Mouse (Mus musculus) hindbrain, embryonic 11.5 days (tissue): ENCODE results near the gene Rgp1. TPM values are rescaled to one million over a fixed set of nuclear protein-coding genes. Genes with fewer than 3 reads are reported as not detected.

Experiments
- ATAC-seq: fragments of 200-750 bp; cut with Nextera tagmentation; 2 replicates; pipeline ENCODE4 v1.8.0; 2017; ENCODE audit warnings: mild to moderate bottlenecking, moderate TSS enrichment, moderate library complexity; ENCODE audit not compliant: low FRiP score
- DNase-seq: peaks from one replicate; pipeline ENCODE4 v3.0.0-alpha.2; 2015; ENCODE audit warnings: low spot score
- H3K27ac ChIP-seq: fragments of 300-500 bp; sonication (generic); 2 replicates; pipeline ENCODE4 v1.5.1; 2014; ENCODE audit warnings: mild to moderate bottlenecking, low read depth, low read length
- H3K27me3 ChIP-seq: fragments of 300-500 bp; sonication (generic); 2 replicates; pipeline ENCODE4 v1.6.1; 2014; ENCODE audit warnings: mild to moderate bottlenecking, low read length, moderate library complexity, mixed read lengths; ENCODE audit not compliant: control insufficient read depth, insufficient read depth
- H3K36me3 ChIP-seq: fragments of 300-500 bp; sonication (generic); 2 replicates; pipeline ENCODE4 v1.6.1; 2014; ENCODE audit warnings: mild to moderate bottlenecking, low read length, moderate library complexity, mixed read lengths; ENCODE audit not compliant: control insufficient read depth, insufficient read depth
- H3K4me1 ChIP-seq: fragments of 300-500 bp; sonication (generic); replicated peaks from 2 replicates; pipeline ENCODE4 v1.6.1; 2014; ENCODE audit warnings: low read length, mixed read lengths; ENCODE audit not compliant: control insufficient read depth, insufficient read depth
- H3K4me2 ChIP-seq: fragments of 300-500 bp; sonication (generic); replicated peaks from 2 replicates; pipeline ENCODE4 v1.6.1; 2014; ENCODE audit warnings: mild to moderate bottlenecking, low read depth, low read length
- H3K4me3 ChIP-seq: fragments of 300-500 bp; sonication (generic); 2 replicates; pipeline ENCODE4 v1.5.1; 2014; ENCODE audit warnings: low read depth, low read length
- H3K9ac ChIP-seq: fragments of 300-500 bp; sonication (generic); 2 replicates; pipeline ENCODE4 v1.6.1; 2014; ENCODE audit warnings: low read depth, low read length
- H3K9me3 ChIP-seq: fragments of 300-500 bp; sonication (generic); 2 replicates; pipeline ENCODE4 v1.6.1; 2016; ENCODE audit warnings: low read length; ENCODE audit not compliant: control insufficient read depth
- WGBS: fragments of 180-500 bp; shearing (Covaris S2); extraction: QIAGEN DNeasy Blood & Tissue Kit; methylation state at CpG from one replicate; pipeline ENCODE4 v1.1.7; 2014; 5-methylcytosine and 5-hydroxymethylcytosine counted together
- polyA plus RNA-seq: library from polyadenylated mRNA; unstranded; fragments of >200 nt; fragmentation: Nextera tagmentation; extraction: Ambion mirVana; gene quantifications from 2 replicates; pipeline ENCODE4 v1.2.1, GENCODE M21; 2014

Gene Rgp1
- 26.5 and 41.1 TPM in 2 replicates for polyA plus RNA-seq

DNA sequence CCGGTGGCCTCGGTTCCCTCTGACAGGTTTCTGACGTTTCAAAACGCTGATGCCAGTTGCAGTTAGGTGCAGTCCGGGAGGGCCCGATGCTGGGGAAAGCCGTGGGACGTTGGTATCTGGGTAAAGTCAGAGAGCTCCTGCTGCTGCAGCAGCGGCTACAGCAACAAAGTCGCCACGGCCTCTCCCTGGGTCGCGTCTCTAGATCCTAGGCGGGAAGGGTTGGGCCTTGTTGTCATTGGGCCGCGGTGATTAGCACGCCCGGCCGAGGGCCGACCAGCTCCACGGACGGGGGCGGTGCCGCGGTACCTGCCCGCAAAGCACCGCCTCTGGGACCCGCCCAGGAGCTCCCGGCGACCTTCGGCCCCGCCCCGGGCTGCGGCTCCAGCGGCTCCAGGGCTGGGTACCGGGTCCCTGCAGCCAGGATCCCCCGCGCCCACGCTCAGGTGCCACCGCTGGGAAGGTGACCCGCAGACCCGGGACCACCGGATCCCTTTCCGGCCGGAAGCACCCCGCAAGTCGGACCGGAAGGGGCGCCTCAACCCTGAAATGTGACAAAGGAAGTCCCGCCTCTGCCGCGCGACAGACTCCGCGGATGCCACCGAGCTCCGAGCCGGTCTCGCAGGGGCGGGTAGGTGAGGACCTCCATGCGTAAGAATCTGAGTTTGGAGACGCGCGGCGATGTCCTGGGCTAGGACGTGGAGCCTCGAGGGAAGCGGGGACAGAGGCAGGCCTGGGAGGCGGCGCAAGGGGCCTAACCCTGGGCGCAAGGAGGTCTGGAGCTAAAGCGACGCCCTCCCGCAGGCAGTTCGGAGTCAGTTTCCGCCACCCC lies at the start of gene Rgp1, which contains the start of gene Gba2:
Gene Rgp1, plus strand, starts transcription at position 340 of the 829 bp plus-strand sequence.
Gene Gba2, minus strand, starts transcription at position 498 of the 829 bp plus-strand sequence.
- Histone ChIP-seq H3K4me1 (peaks cover 10% of the 10 kb centered on the region; the same call in 1 of the 2 replicates), H3K9me3 (no peaks in the 10 kb centered on the region), H3K36me3 (0 out of 2 replicates have a peak, but pooled peaks cover 5% of the 10 kb centered on the region), H3K9ac (peak within 1 kb of the TSS; percentile 95), H3K27ac (peak within 1 kb of the TSS; percentile 70), H3K4me2 (peak within 1 kb of the TSS; percentile 76), H3K4me3 (peak within 1 kb of the TSS; percentile 86), H3K27me3 (no peaks in the 10 kb centered on the region)
- ATAC-seq = peak; percentile 90
- peak; percentile 84 for DNase-seq
- WGBS = under 1% methylated on average over 61 of the region's 76 CpGs

DNA sequence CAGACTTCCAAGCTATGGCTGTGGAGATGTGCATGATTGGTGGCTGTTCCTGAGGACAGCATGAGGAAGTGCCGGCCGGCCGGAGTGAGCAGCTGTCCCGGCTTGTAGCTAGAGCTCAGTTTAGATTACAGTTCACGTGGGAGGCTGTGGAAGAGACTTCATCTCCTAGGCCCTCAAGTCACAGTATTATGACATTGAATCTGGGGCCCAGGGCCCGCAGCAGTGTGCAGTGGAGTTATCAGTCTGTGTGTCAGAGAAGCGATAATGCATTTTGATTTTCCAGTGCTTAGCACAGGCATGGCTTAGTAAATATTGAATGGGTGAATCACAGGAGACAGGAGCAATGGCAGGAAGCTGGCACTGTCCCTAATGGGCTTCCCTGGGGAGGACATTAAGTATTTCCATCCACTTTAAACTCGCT lies 48.4 kb upstream of the Rgp1 start:
- H3K4me2 ChIP-seq = no peak overlapping the region
- ATAC-seq = no peak
- WGBS = 86% methylated on average over 8 of the region's 8 CpGs

DNA sequence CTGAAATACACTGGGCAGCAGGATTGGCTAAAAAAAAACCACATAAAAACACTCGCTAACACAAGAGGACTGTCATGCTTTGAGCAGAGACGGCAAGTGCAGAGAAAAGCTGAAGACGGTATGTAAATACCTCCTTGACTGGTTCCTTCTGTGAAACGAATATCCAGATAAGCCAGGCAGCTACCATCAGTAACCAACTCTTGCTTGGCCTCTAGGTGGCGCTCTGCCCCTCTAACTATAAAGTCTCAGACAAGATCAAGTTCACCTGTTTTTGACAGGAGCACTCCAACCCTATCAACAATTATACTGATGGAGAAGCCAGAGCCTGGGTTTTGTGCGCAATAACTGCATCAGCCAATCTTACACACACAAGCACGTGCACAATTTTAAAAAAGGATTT lies 47.9 kb upstream of the Rgp1 start:
- H3K4me2 ChIP-seq = no peak overlapping the region
- peaks cover 11% of the 10 kb centered on the region for H3K36me3 ChIP-seq
- WGBS = 31% methylated on average over 7 of the region's 7 CpGs

More for the DNA sequence above, 48.4 kb upstream of the Rgp1 start:
- Histone ChIP-seq H3K4me3 (no peak overlapping the region), H3K27me3 (peaks cover 7% of the 10 kb centered on the region), H3K36me3 (peaks cover 11% of the 10 kb centered on the region; the same call in 1 of the 2 replicates), H3K9ac (no peak overlapping the region), H3K4me1 (no peaks in the 10 kb centered on the region), H3K27ac (no peak overlapping the region), H3K9me3 (no peaks in the 10 kb centered on the region)
- DNase-seq = no peak

DNA sequence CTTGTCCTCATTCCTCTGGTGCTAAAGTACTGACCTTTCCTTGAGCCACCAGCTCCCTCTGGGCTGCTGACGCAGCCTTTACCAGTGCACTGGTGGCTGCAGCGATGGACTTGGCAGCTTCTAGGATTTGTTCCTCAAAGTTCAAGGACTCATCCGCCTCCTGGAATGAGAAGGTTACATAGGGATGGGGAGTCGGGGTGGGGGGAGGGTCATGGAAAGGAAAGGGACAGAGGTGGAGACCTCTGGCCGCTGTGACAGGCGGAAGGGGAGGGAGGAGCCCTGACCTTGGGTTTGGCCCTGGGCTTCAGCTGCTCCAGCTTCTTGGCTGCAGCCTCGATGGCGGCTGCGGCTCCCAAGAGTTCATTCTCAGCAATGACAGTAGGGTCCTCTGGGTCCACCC lies 45.2 kb upstream of the Rgp1 start:
- no peak for DNase-seq
- Histone ChIP-seq H3K27ac (no peak overlapping the region), H3K4me2 (no peak overlapping the region), H3K36me3 (peaks cover 25% of the 10 kb centered on the region), H3K9ac (no peak overlapping the region), H3K4me3 (no peak overlapping the region), H3K4me1 (no peaks in the 10 kb centered on the region), H3K27me3 (no peaks in the 10 kb centered on the region), H3K9me3 (no peaks in the 10 kb centered on the region)
- no peak for ATAC-seq
- 90% methylated on average over 9 of the region's 9 CpGs for WGBS

More for the DNA sequence above, 47.9 kb upstream of the Rgp1 start:
- Histone ChIP-seq H3K9ac (no peak overlapping the region), H3K27me3 (peaks cover 3% of the 10 kb centered on the region; the same call in 1 of the 2 replicates), H3K4me3 (no peak overlapping the region), H3K27ac (no peak overlapping the region), H3K4me1 (no peaks in the 10 kb centered on the region), H3K9me3 (no peaks in the 10 kb centered on the region)
- ATAC-seq = no peak
- peak; percentile 79 for DNase-seq

DNA sequence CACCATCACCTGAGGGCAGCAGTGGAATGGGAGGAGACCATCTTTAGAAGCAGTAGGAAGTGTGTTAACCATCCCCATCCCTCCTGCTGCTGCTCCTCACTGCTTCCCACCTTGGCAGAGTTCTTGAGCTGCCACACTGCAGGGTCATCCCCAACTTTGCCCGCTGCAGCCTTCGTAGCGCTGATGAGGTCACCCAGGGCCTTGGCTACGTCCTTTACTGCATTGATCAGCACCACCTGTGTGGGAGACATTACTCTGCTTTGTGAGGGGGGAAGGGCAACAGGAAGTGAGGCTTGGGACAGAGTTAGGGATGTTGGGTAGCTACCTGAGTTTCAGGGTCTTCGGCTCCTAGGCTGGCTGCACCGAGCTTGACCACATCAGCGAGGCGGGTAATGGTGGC lies 42.9 kb upstream of the Rgp1 start:
- ATAC-seq = no peak
- H3K9me3 ChIP-seq = no peaks in the 10 kb centered on the region
- WGBS = 96% methylated on average over 8 of the region's 8 CpGs
- no peak for DNase-seq
- no peaks in the 10 kb centered on the region for H3K27me3 ChIP-seq
- H3K36me3 ChIP-seq = peaks cover 30% of the 10 kb centered on the region
- no peak overlapping the region for H3K4me3 ChIP-seq
- no peak overlapping the region for H3K9ac ChIP-seq
- no peak overlapping the region for H3K4me2 ChIP-seq
- no peaks in the 10 kb centered on the region for H3K4me1 ChIP-seq
- no peak overlapping the region for H3K27ac ChIP-seq

DNA sequence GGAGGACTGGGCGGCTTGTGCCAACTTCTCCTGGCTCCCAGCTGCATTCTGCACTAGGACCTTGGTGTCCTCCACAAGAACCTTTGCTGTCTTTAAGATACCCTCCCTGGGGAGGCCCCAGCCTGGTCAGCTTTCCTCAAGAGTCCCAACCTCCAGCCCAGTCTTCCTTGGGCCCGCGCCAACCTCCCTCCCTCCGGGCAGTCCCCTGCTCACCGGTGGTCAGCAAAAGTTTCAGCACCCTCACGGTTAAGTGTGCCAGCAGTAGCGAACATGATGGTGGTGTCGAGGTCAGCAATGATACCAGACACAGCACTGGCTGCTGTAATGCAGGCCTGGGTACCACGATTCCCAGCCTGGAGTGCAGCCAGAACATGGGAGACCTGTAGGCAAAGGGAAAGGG lies 42.5 kb upstream of the Rgp1 start:
- H3K4me1 ChIP-seq = no peaks in the 10 kb centered on the region
- no peak overlapping the region for H3K27ac ChIP-seq
- no peak overlapping the region for H3K9ac ChIP-seq
- H3K4me2 ChIP-seq = no peak overlapping the region
- no peaks in the 10 kb centered on the region for H3K9me3 ChIP-seq
- H3K36me3 ChIP-seq = peaks cover 30% of the 10 kb centered on the region
- 94% methylated on average over 9 of the region's 9 CpGs for WGBS
- DNase-seq (no peak), ATAC-seq (no peak)
- H3K4me3 ChIP-seq = no peak overlapping the region
- H3K27me3 ChIP-seq = no peaks in the 10 kb centered on the region

DNA sequence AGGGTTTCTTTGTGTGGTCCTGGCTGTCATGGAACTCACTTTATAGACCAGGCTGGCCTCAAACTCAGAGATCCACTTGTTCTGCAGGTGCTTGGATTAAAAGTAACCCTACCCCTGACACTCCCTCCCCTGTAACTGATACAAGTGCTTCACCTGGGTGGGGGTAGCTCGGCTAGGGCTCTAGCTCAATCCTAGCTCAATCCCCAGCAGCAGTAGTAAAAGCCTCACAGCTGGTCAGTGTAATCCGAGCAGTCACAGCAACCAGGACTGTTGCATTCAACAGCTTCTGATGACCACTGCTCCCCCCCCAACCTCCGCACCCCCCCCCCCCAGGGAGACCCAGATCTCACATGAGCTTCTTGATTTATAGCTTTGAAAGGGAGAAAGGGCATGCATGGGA lies 36.5 kb upstream of the Rgp1 start:
- no peaks in the 10 kb centered on the region for H3K9me3 ChIP-seq
- H3K4me2 ChIP-seq = no peak overlapping the region
- WGBS = 73% methylated on average over 3 of the region's 3 CpGs
- no peaks in the 10 kb centered on the region for H3K27me3 ChIP-seq
- H3K9ac ChIP-seq = no peak overlapping the region
- ATAC-seq = no peak
- H3K4me1 ChIP-seq = no peaks in the 10 kb centered on the region
- H3K27ac ChIP-seq = no peak overlapping the region
- no peak overlapping the region for H3K4me3 ChIP-seq
- DNase-seq = no peak
- H3K36me3 ChIP-seq = peaks cover 32% of the 10 kb centered on the region

DNA sequence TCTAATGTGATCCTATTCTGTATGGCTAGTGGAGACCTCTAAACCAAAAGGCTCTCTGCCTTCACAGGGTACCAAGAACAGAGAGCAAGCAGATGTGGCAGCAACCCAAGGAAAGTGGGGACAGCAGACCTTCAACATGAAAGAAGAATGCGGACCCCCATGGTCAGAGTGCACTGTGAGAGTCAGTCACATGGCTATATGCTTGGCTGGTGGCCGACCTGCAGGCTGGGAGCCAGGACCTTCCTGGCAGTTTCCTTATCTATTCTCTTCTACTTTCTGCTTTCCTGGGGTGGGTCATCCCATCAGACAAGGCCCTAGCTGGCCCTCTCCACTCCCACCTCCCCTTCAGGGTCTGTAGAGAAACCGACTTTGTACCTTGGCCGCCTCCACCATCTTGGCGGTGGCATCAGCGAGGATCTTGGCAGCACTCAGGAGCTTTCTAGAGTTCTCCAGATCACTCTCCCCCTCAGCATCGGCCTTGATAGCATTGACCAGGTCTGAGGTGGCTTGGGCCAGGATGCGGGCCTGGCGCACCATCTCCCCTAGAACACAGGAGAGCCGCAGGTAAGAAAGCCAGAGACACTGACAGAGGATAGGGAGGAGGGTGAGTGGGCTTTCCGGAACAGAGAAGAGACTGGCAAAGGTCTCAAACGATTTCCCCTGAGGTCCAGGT lies 32.0 kb upstream of the Rgp1 start:
- H3K4me2 ChIP-seq = no peak overlapping the region
- WGBS = 90% methylated on average over 12 of the region's 12 CpGs
- DNase-seq = no peak
- H3K27me3 ChIP-seq = no peaks in the 10 kb centered on the region
- H3K9ac ChIP-seq = no peak overlapping the region
- H3K4me1 ChIP-seq = no peaks in the 10 kb centered on the region
- H3K36me3 ChIP-seq = peaks cover 24% of the 10 kb centered on the region
- H3K9me3 ChIP-seq = no peaks in the 10 kb centered on the region
- no peak for ATAC-seq
- H3K27ac ChIP-seq = no peak overlapping the region
- no peak overlapping the region for H3K4me3 ChIP-seq
